Mouse (Mus musculus) liver, embryonic 14.5 days (tissue): Measurements from ENCODE around the gene Pnkd. TPM values are rescaled to one million over a fixed set of nuclear protein-coding genes. Genes with fewer than 3 reads are reported as not detected.

Experiments
- ATAC-seq: fragments of 200-750 bp; cut with Nextera tagmentation; 2 replicates; pipeline ENCODE4 v1.8.0; 2017; ENCODE audit warnings: moderate number of reproducible peaks, mild to moderate bottlenecking, moderate library complexity; ENCODE audit not compliant: insufficient read depth
- DNase-seq, 3 experiments: peaks; one replicate each; pipeline ENCODE4 v3.0.0-alpha.2; 2012 to 2013; ENCODE audit warnings: low read depth in 3 of 3, low spot score in 3 of 3
- H3K27ac ChIP-seq: fragments of 300-500 bp; sonication (generic); 2 replicates; pipeline ENCODE4 v1.5.1; 2014; ENCODE audit warnings: moderate library complexity, mild to moderate bottlenecking, control low read depth, inconsistent platforms
- H3K27me3 ChIP-seq: fragments of 300-500 bp; sonication (generic); 2 replicates; pipeline ENCODE4 v1.6.1; 2014; ENCODE audit warnings: mild to moderate bottlenecking, low read length, moderate library complexity; ENCODE audit not compliant: control insufficient read depth, insufficient read depth
- H3K36me3 ChIP-seq: fragments of 300-500 bp; sonication (generic); replicated peaks from 2 replicates; pipeline ENCODE4 v1.6.1; 2014; ENCODE audit warnings: low read depth; ENCODE audit not compliant: control insufficient read depth, insufficient read depth
- H3K4me1 ChIP-seq, 2 experiments: fragments of 200-500 bp in 1 of 2; fragments of 300-500 bp in 1 of 2; sonication (generic) in 1 of 2; replicated peaks; 2 replicates each; pipeline ENCODE4 v1.6.1; 2012 to 2014; ENCODE audit warnings: antibody characterized with exemption in 1 of 2, inconsistent platforms in 1 of 2, low read length in 1 of 2; ENCODE audit not compliant: control insufficient read depth in 2 of 2, insufficient read depth in 2 of 2
- H3K4me2 ChIP-seq: fragments of 300-500 bp; sonication (generic); 2 replicates; pipeline ENCODE4 v1.6.1; 2014; ENCODE audit warnings: low read depth, mild to moderate bottlenecking, control low read depth, moderate library complexity
- H3K4me3 ChIP-seq, 2 experiments: fragments of 200-500 bp in 1 of 2; fragments of 300-500 bp in 1 of 2; sonication (generic) in 1 of 2; 2 replicates each; pipeline ENCODE4 v1.5.1; 2012 to 2014; ENCODE audit warnings: low read depth in 2 of 2, low read length in 2 of 2, mild to moderate bottlenecking in 2 of 2, control low read depth in 1 of 2, inconsistent platforms in 1 of 2, moderate library complexity in 1 of 2; ENCODE audit not compliant: insufficient read depth in 1 of 2
- H3K9ac ChIP-seq: fragments of 300-500 bp; sonication (generic); replicated peaks from 2 replicates; pipeline ENCODE4 v1.6.1; 2014; ENCODE audit warnings: mild to moderate bottlenecking, control low read depth, moderate library complexity
- H3K9me3 ChIP-seq: fragments of 300-500 bp; sonication (generic); 2 replicates; pipeline ENCODE4 v1.6.1; 2016; ENCODE audit warnings: low read length, mixed read lengths; ENCODE audit not compliant: control insufficient read depth
- CTCF ChIP-seq: IDR thresholded peaks from 2 replicates; pipeline ENCODE4 v1.5.1; 2016; ENCODE audit warnings: antibody characterized with exemption, low read depth, control low read depth
- EP300 ChIP-seq: IDR thresholded peaks from 2 replicates; pipeline ENCODE4 v1.6.1; 2016; ENCODE audit warnings: antibody characterized with exemption, low read depth
- whole genome bisulfite sequencing: fragments of 180-500 bp; shearing (Covaris S2); extraction: QIAGEN DNeasy Blood & Tissue Kit; methylation state at CpG from one replicate; pipeline ENCODE4 v1.1.7; 2014; ENCODE audit not compliant: insufficient replicate concordance; 5-methylcytosine and 5-hydroxymethylcytosine counted together
- polyA plus RNA-seq, 2 experiments: library from polyadenylated mRNA; depleted of rRNA in 1 of 2; stranded (reverse) in 1 of 2; unstranded in 1 of 2; fragments of >200 nt; fragmentation: Nextera tagmentation in 1 of 2; extraction: Ambion mirVana in 1 of 2; gene quantifications; 2 replicates each; pipeline versions ENCODE4 v1.2.1 to v1.2.3; 2012 to 2014

The Pnkd gene
- polyA plus RNA-seq, 2 experiments, result 16.8 to 42.1 TPM

GRCm38 (mm10) chr1:74298996-74299395, 14.3 kb downstream of the Pnkd start:
- no peak overlapping the region for H3K4me2 ChIP-seq

GRCm38 (mm10) chr1:74300347-74301110, 15.8 kb downstream of the Pnkd start:
- 56% methylated on average over 6 of the region's 6 CpGs for WGBS
- ATAC-seq, result no peak
- DNase-seq, result no peak
- Histone ChIP-seq H3K27me3 (no peaks in the 10 kb centered on the region), H3K27ac (no peak overlapping the region), H3K9me3 (no peaks in the 10 kb centered on the region), H3K4me1 (peaks cover 23 to 46% of the 10 kb centered on the region in 2 experiments), H3K9ac (no peak overlapping the region), H3K36me3 (no peaks in the 10 kb centered on the region), H3K4me3 (no peak overlapping the region), H3K4me2 (no peak overlapping the region)
- TF ChIP-seq EP300, result no peak
- no peak for TF ChIP-seq CTCF

More at GRCm38 (mm10) chr1:74298996-74299395, 14.3 kb downstream of the Pnkd start:
- Histone ChIP-seq H3K27me3 (no peaks in the 10 kb centered on the region), H3K27ac (no peak overlapping the region), H3K9ac (no peak overlapping the region), H3K4me3 (no peak overlapping the region), H3K4me1 (peaks cover 35 to 51% of the 10 kb centered on the region in 2 experiments), H3K36me3 (no peaks in the 10 kb centered on the region), H3K9me3 (no peaks in the 10 kb centered on the region)
- TF ChIP-seq CTCF (no peak), EP300 (no peak)
- WGBS, result 58% methylated on average over 5 of the region's 5 CpGs
- ATAC-seq, result no peak
- DNase-seq, result no peak

- Histone ChIP-seq H3K4me3 (no peak overlapping the region), H3K36me3 (no peaks in the 10 kb centered on the region), H3K27me3 (no peaks in the 10 kb centered on the region), H3K4me2 (no peak overlapping the region), H3K4me1 (peaks cover 11 to 32% of the 10 kb centered on the region in 2 experiments), H3K9ac (no peak overlapping the region), H3K27ac (no peak overlapping the region), H3K9me3 (no peaks in the 10 kb centered on the region)
- no peak for TF ChIP-seq EP300
- TF ChIP-seq CTCF, result no peak
- ATAC-seq (no peak), DNase-seq (no peak)
- 77% methylated on average over 7 of the region's 7 CpGs for WGBS
These were observed 17.5 kb downstream of the Pnkd start for GRCm38 (mm10) chr1:74302229-74302628.

GRCm38 (mm10) chr1:74302835-74303234, 18.1 kb downstream of the Pnkd start:
- Histone ChIP-seq H3K27ac (no peak overlapping the region), H3K4me1 (peaks cover 8 to 33% of the 10 kb centered on the region in 2 experiments), H3K4me2 (peak overlapping the region; percentile 94), H3K9me3 (no peaks in the 10 kb centered on the region), H3K27me3 (no peaks in the 10 kb centered on the region), H3K9ac (peak overlapping the region; percentile 87; the same call in 1 of the 2 replicates), H3K36me3 (no peaks in the 10 kb centered on the region), H3K4me3 (peak overlapping the region in 1 of 2 experiments; percentile 81; a peak in 1 of 4 replicates)
- ATAC-seq (no peak), DNase-seq (no peak)
- TF ChIP-seq EP300 (no peak), CTCF (no peak)
- 80% methylated on average over 2 of the region's 2 CpGs for WGBS

GRCm38 (mm10) chr1:74303509-74304338, 19.0 kb downstream of the Pnkd start:
- peaks cover 8 to 41% of the 10 kb centered on the region in 2 experiments for H3K4me1 ChIP-seq
- H3K9me3 ChIP-seq, result no peaks in the 10 kb centered on the region
- no peak for TF ChIP-seq EP300
- 0 out of 2 replicates have a peak, but pooled peaks have one; percentile 13 for TF ChIP-seq CTCF

More at GRCm38 (mm10) chr1:74303509-74304338, 19.0 kb downstream of the Pnkd start:
- peak overlapping the region; percentile 87 for H3K9ac ChIP-seq
- no peaks in the 10 kb centered on the region for H3K36me3 ChIP-seq
- peak overlapping the region; percentile 94 for H3K4me2 ChIP-seq
- H3K4me3 ChIP-seq, result peak overlapping the region; percentile 81 to 95
- DNase-seq, result peak in 2 of 3 experiments; percentile 24 to 45
- WGBS, result under 1% methylated on average over 56 of the region's 56 CpGs
- ATAC-seq, result peak; percentile 87
- no peaks in the 10 kb centered on the region for H3K27me3 ChIP-seq
- H3K27ac ChIP-seq, result peak overlapping the region; percentile 12
